Mouse (Mus musculus) megakaryocyte, embryonic 14.5 days (primary cell): ENCODE measurements around the gene Ppp1r10.

Source experiments
- FLI1 ChIP-seq: IDR thresholded peaks from 2 replicates; pipeline ENCODE4 v1.6.1; 2012; ENCODE audit warnings: low read length, inconsistent platforms, mixed read lengths
- GATA1 ChIP-seq: IDR thresholded peaks from 3 replicates; pipeline ENCODE4 v1.6.1; 2012; ENCODE audit warnings: mixed read lengths, low read length, inconsistent platforms, borderline replicate concordance

GRCm38 (mm10) chr17:35914975-35915374 is 1.3 kb upstream of the Ppp1r10 start:
- TF ChIP-seq GATA1 (no peak), FLI1 (no peak)
